Mouse (Mus musculus): ENCODE measurements around the gene Lingo1.

DNA sequence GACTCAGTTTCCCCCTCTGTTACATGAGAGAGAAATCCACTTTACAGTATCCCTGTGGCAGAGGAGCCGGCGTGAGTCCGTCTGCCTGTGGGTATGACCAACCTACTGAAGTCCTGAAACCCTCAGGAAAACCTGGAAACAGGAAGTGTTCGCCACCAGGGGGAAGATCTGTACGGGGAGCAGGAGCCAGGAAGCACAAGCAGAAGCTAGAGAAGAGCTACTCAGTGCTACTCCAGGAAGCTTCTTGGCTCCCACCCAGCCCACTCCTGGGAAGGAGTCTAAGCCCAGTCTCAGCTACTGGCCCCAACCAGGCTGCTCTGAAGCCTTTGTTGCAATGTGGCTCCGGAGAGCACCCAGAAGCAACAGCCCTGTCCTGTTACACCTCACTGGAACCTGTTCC is 61.9 kb downstream of the Lingo1 start:
- TF ChIP-seq GATA1 (IDR thresholded peaks at IDR 0.05; ENCODE audit: low read length) (no peak), TAL1 (IDR thresholded peaks at IDR 0.05; ENCODE audit: low read length) (no peak)

Measured in erythroblast, embryonic 14.5 days (primary cell).